Mouse (Mus musculus): ENCODE results near the gene Gm10322. TPM values are rescaled to one million over a fixed set of nuclear protein-coding genes. Genes with fewer than 3 reads are reported as not detected.

Gene Gm10322
- polyA plus RNA-seq, 1 experiment = not detected

- TF ChIP-seq CTCF (IDR thresholded peaks at IDR 0.05; ENCODE audit: borderline replicate concordance, extremely low read depth, insufficient read depth, insufficient read length) = no peak
- TF ChIP-seq POLR2A (IDR thresholded peaks at IDR 0.05; ENCODE audit: borderline replicate concordance, extremely low read depth, insufficient read depth, insufficient read length, poor library complexity, severe bottlenecking) = no peak
- DNase-seq (ENCODE audit: low read depth) = no peak
Measured at GRCm38 (mm10) chr10:59636751-59637533, 21.1 kb downstream of the Gm10322 start.

GRCm38 (mm10) chr10:59637596-59638124, 21.8 kb downstream of the Gm10322 start:
- no peak for DNase-seq (ENCODE audit: low read depth)
- TF ChIP-seq CTCF (IDR thresholded peaks at IDR 0.05; ENCODE audit: borderline replicate concordance, extremely low read depth, insufficient read depth, insufficient read length) (no peak), POLR2A (IDR thresholded peaks at IDR 0.05; ENCODE audit: borderline replicate concordance, extremely low read depth, insufficient read depth, insufficient read length, poor library complexity, severe bottlenecking) (no peak)

- no peak for TF ChIP-seq POLR2A (IDR thresholded peaks at IDR 0.05; ENCODE audit: borderline replicate concordance, extremely low read depth, insufficient read depth, insufficient read length, poor library complexity, severe bottlenecking)
- TF ChIP-seq CTCF (IDR thresholded peaks at IDR 0.05; ENCODE audit: borderline replicate concordance, extremely low read depth, insufficient read depth, insufficient read length) = no peak
- DNase-seq (ENCODE audit: low read depth) = no peak
Measured at GRCm38 (mm10) chr10:59638576-59638975, 22.7 kb downstream of the Gm10322 start.

- TF ChIP-seq POLR2A (IDR thresholded peaks at IDR 0.05; ENCODE audit: borderline replicate concordance, extremely low read depth, insufficient read depth, insufficient read length, poor library complexity, severe bottlenecking) = no peak
- no peak for DNase-seq (ENCODE audit: low read depth)
Measured at GRCm38 (mm10) chr10:59642659-59643377, 27.0 kb downstream of the Gm10322 start.

GRCm38 (mm10) chr10:59643645-59644044, 27.8 kb downstream of the Gm10322 start:
- TF ChIP-seq CTCF (IDR thresholded peaks at IDR 0.05; ENCODE audit: borderline replicate concordance, extremely low read depth, insufficient read depth, insufficient read length) (no peak), POLR2A (IDR thresholded peaks at IDR 0.05; ENCODE audit: borderline replicate concordance, extremely low read depth, insufficient read depth, insufficient read length, poor library complexity, severe bottlenecking) (no peak)
- no peak for DNase-seq (ENCODE audit: low read depth)

- no peak for DNase-seq (ENCODE audit: low read depth)
- no peak for TF ChIP-seq CTCF (IDR thresholded peaks at IDR 0.05; ENCODE audit: borderline replicate concordance, extremely low read depth, insufficient read depth, insufficient read length)
- TF ChIP-seq POLR2A (IDR thresholded peaks at IDR 0.05; ENCODE audit: borderline replicate concordance, extremely low read depth, insufficient read depth, insufficient read length, poor library complexity, severe bottlenecking) = no peak
Measured at GRCm38 (mm10) chr10:59644710-59645109, 28.8 kb downstream of the Gm10322 start.

- TF ChIP-seq POLR2A (IDR thresholded peaks at IDR 0.05; ENCODE audit: borderline replicate concordance, extremely low read depth, insufficient read depth, insufficient read length, poor library complexity, severe bottlenecking) (no peak), CTCF (IDR thresholded peaks at IDR 0.05; ENCODE audit: borderline replicate concordance, extremely low read depth, insufficient read depth, insufficient read length) (no peak)
- no peak for DNase-seq (ENCODE audit: low read depth)
Measured at GRCm38 (mm10) chr10:59645153-59645552, 29.3 kb downstream of the Gm10322 start.

GRCm38 (mm10) chr10:59646821-59647378, 31.0 kb downstream of the Gm10322 start:
- TF ChIP-seq POLR2A (IDR thresholded peaks at IDR 0.05; ENCODE audit: borderline replicate concordance, extremely low read depth, insufficient read depth, insufficient read length, poor library complexity, severe bottlenecking) (no peak), CTCF (IDR thresholded peaks at IDR 0.05; ENCODE audit: borderline replicate concordance, extremely low read depth, insufficient read depth, insufficient read length) (no peak)
- no peak for DNase-seq (ENCODE audit: low read depth)

GRCm38 (mm10) chr10:59656799-59657198, 40.9 kb downstream of the Gm10322 start:
- no peak for TF ChIP-seq POLR2A (IDR thresholded peaks at IDR 0.05; ENCODE audit: borderline replicate concordance, extremely low read depth, insufficient read depth, insufficient read length, poor library complexity, severe bottlenecking)
- no peak for TF ChIP-seq CTCF (IDR thresholded peaks at IDR 0.05; ENCODE audit: borderline replicate concordance, extremely low read depth, insufficient read depth, insufficient read length)
- DNase-seq (ENCODE audit: low read depth) = no peak

GRCm38 (mm10) chr10:59664765-59665164, 48.9 kb downstream of the Gm10322 start:
- DNase-seq (ENCODE audit: low read depth) = no peak
- TF ChIP-seq CTCF (IDR thresholded peaks at IDR 0.05; ENCODE audit: borderline replicate concordance, extremely low read depth, insufficient read depth, insufficient read length) = no peak
- no peak for TF ChIP-seq POLR2A (IDR thresholded peaks at IDR 0.05; ENCODE audit: borderline replicate concordance, extremely low read depth, insufficient read depth, insufficient read length, poor library complexity, severe bottlenecking)

- TF ChIP-seq POLR2A (IDR thresholded peaks at IDR 0.05; ENCODE audit: borderline replicate concordance, extremely low read depth, insufficient read depth, insufficient read length, poor library complexity, severe bottlenecking) (no peak), CTCF (IDR thresholded peaks at IDR 0.05; ENCODE audit: borderline replicate concordance, extremely low read depth, insufficient read depth, insufficient read length) (no peak)
- DNase-seq (ENCODE audit: low read depth) = no peak
Measured at GRCm38 (mm10) chr10:59665503-59666291, 49.8 kb downstream of the Gm10322 start.

Other genes with a start within 250 kb of the Gm10322 start
- 4.9 and 7.1 TPM in 2 replicates for gene Gm10273, start 220.4 kb upstream of the Gm10322 start, polyA plus RNA-seq (2012; rRNA removed)
- gene Pla2g12b, start 212.4 kb upstream of the Gm10322 start, polyA plus RNA-seq (2012; rRNA removed) = 0.08 TPM in 1 of 2 replicates, not detected in the other
- gene Oit3, start 174.3 kb upstream of the Gm10322 start, polyA plus RNA-seq (2012; rRNA removed) = 0.42 and 0.50 TPM in 2 replicates
- gene Mcu, start 629 bp downstream of the Gm10322 start, polyA plus RNA-seq (2012; rRNA removed) = 11.4 and 17.3 TPM in 2 replicates
- gene Micu1, start 86.4 kb downstream of the Gm10322 start, polyA plus RNA-seq (2012; rRNA removed) = 73.8 and 77.8 TPM in 2 replicates

Measured in brain, embryonic 14.5 days (tissue).